Mouse (Mus musculus) adrenal gland, adult 8-10 months (tissue): ENCODE measurements at regions not wholly inside any gene's neighbourhood (a gene's known extent, or its start where the extent isn't known, plus 50 kb on each side); places are given as distances from the start of the nearest gene placed in this dataset.
A peak's percentile ranks its signal among the peaks of the same experiment; 100 is the strongest.

ENCODE experiments used
- DNase-seq: peaks from one replicate; pipeline ENCODE4 v3.0.0; 2022

- peak; percentile 74 for DNase-seq
These were observed 71.6 kb upstream of the Sfrp2 start for GRCm38 (mm10) chr3:83694505-83694904.

DNA sequence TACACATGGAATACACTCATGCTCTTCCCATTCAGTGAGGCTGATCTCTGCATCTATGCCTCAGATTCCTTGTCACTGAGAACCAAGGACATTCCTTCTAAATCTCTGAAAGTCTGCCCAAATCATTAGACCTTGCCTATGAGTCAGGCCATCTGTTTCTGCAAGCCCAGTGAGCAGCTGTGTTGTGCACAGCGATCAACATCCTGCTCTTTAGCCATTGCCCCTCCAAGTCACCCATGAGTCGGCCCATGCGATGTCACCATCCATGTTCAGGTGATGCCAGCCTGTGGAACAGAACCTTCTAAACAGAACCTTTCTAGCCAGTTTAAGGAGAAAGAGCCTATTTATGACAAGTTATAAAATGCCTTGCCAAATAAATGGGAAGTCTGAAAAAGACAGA is 66.4 kb upstream of the Sfrp2 start:
- peak; percentile 50 for DNase-seq

- DNase-seq = no peak
These were observed 65.0 kb upstream of the Sfrp2 start for GRCm38 (mm10) chr3:83701075-83701474.

DNA sequence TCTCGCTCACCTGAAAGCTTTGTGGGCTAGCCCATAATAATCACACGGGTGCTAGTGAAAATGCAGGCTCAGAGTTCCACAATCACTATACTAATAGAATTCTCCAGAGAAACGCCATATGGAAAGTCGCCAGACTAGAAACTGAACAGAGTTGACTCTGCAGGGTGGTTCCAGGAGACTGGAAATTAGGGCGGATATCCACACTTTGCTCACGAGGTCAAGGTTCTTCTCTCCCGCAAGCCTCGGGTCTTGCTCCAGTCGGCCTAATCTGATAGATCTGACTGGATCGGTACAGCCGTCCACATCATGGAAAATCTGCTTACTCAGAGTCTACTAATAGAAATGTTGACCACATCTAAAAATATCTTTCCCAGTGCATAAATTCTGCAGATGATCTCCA is 61.6 kb upstream of the Sfrp2 start:
- DNase-seq = peak; percentile 46

- no peak for DNase-seq
These were observed 60.9 kb upstream of the Sfrp2 start for GRCm38 (mm10) chr3:83705253-83705652.

DNA sequence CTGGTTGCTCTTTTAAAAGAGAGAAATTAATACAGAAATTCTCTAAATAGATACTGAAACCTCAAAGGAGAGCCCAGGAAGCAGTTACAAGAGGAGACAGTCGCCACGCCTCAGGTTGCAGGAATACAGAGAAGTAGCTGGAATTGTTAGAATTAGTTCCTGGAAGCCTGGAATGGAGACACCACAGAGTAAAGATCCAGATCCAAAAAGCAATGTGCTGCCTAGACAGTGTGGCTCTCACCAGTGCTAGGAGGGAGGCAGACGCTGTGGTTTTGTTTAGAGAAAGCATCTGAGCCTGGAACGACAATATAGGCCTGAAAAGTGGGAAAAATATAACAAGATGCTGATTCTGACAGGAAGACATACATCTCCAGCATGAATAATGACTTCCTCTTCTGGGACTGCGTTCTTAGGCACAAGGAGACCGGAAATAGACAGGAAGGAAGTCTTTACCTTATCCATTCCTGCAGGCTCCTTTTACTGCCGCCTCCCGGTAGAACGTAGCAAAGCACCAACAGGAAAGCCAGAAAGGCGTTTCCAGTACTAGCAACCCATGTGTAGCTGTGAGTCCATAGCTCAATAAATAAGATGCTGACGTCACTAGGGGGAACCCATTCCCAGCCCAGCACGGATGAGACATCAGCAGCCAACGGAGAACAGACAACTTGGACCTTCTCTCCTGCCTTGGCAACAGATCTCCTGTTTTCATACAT is 59.4 kb upstream of the Sfrp2 start:
- no peak for DNase-seq

DNA sequence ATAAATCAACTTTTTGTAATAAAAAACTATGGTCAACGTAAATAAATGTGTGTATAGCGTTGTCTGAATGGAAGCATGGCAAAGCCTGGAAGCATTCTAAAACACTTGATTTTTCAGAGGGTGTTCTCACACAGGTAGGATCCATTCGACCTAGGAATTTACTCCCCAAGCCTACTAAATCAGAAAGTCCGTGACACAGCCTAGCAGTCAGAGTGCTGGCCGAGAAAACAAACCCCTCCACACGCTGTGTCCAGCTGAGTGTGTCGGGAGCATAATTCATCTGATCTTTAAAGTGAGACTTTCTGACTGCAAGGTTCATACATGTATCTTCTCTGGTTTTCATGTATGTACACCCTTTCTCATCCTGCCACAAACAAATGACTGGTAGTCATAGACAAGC is 58.8 kb upstream of the Sfrp2 start:
- DNase-seq = no peak

GRCm38 (mm10) chr3:83708973-83709372 is 57.1 kb upstream of the Sfrp2 start:
- no peak for DNase-seq

DNA sequence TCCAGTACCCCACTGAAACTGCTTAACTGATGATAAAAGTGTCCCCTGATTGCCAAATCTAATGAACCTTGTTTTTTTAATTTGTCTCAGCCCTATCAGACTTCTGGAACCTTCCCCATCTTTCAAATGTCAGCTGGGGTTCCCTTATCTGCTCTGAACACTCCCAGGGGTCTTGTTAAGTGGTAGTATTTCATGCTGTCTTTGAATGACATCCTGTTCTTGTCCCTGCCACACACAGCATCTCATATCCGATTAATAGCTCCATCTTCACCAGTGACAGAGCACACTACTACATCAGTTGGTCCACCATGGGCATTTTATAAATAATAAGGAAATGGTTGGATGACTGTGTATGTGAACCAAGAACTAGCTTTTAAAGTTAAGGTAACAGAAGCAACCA is 56.6 kb upstream of the Sfrp2 start:
- DNase-seq = no peak

DNA sequence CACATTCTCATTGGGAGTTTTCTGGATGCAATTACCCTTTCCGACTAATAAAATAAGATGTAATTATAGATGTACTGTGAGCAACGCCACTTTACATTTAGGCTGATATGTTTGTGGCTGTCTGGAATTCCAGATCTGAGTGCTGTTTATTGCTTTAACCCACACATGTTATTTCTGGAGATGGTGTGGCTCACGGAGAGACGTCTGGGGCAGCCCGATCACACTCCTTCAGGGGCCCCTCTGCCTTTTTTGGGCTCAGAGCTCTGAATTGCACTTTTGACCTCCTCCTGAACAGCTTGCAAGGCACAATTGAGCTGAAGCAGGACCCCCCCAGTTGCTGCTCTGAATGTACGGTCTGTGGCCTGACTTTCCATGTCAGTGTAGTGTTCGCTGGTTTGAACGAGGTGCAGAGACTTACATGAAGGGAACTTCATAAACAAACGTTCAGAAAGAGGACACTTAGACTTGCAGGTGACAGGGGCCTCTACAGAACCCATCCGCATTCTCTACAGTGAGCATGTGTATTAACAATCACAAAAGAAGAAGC is 55.1 kb upstream of the Sfrp2 start:
- no peak for DNase-seq

DNA sequence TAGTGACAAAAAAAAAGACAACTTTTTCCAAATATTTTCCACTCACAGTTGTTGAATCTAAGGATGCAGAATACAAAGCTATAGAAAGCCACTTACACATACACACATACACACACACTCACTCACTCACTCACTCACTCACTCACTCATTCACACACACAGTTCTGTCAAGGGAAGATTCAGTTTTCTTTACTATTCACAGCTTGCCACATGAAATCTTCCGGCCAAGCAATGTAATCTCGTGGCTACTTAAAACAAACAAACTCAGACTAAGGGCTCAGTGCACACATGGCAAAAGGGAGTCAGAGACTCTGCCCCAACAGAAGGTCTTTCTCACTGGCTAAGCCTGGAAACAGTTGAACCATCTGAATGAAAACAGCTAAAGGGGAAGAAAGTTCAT is 53.8 kb upstream of the Sfrp2 start:
- no peak for DNase-seq

- no peak for DNase-seq
These were observed 51.5 kb upstream of the Sfrp2 start for GRCm38 (mm10) chr3:83714572-83714971.
